Mouse (Mus musculus): ENCODE measurements around the gene Wdr20. TPM values are rescaled to one million over a fixed set of nuclear protein-coding genes. Genes with fewer than 3 reads are reported as not detected.
A peak's percentile ranks its signal among the peaks of the same experiment; 100 is the strongest.
"Not testable (repeated sequence)": the region's sequence is repeated elsewhere in the genome, so short reads cannot be mapped to it uniquely, and the experiment has no call there.

Gene Wdr20
- polyA plus RNA-seq, 1 experiment = 23.9 TPM

DNA sequence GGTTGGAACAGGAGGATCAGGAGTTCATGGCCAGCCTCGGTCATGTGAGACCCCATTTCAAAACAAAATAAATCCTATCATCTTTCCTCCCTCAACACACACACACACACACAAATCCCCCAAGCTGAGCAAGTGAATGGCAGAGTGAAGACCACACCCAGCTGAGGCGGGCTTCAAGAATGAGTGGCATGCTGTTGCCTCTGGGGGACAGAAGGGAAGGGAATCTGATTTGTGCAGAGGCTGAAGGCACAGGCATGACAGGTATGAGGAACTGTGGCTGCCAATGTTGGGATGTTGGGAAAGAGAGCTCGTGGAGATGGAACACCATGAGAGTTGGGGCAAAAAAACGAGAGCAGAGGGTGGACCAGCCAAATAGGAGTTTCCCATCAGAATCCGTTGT, 26.5 kb upstream of the Wdr20 start:
- H3K4me3 ChIP-seq (ENCODE audit: insufficient read depth, low read length) = no peak overlapping the region

DNA sequence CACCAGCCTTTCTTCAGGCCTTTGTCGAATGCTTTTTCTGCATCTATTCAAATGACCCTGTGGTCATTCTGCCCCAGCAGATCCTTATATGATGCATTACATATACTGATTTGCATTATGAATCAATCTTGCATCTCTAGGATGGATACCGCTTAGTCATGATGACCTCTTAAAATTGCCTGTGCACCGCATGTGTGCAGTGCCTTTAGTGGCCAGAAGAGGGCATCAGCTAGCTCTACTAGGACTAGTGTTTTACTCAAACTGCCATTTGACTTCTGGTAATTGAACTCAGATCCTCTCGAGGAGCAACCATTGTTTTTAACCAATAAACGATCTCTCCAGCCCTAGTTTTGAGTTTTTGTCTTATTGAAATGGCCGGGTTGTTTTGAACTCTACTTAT, 24.0 kb upstream of the Wdr20 start:
- Histone ChIP-seq H3K27ac (ENCODE audit: insufficient read depth, low read length) (no peak overlapping the region), H3K4me3 (ENCODE audit: insufficient read depth, low read length) (no peak overlapping the region), H3K4me1 (ENCODE audit: control insufficient read depth, insufficient read depth, low read length) (no peaks in the 10 kb centered on the region)
- no peak for TF ChIP-seq POLR2A (IDR thresholded peaks at IDR 0.05; ENCODE audit: extremely low read depth, insufficient read depth, low read length)
- TF ChIP-seq CTCF (IDR thresholded peaks at IDR 0.05; ENCODE audit: extremely low read depth, insufficient read depth, low read length) = 0 out of 2 replicates have a peak, but pooled peaks have one; percentile 7

More for the DNA sequence above, 26.5 kb upstream of the Wdr20 start:
- no peak for TF ChIP-seq CTCF (IDR thresholded peaks at IDR 0.05; ENCODE audit: extremely low read depth, insufficient read depth, low read length)
- TF ChIP-seq POLR2A (IDR thresholded peaks at IDR 0.05; ENCODE audit: extremely low read depth, insufficient read depth, low read length) = no peak
- no peak overlapping the region for H3K27ac ChIP-seq (ENCODE audit: insufficient read depth, low read length)
- no peaks in the 10 kb centered on the region for H3K4me1 ChIP-seq (ENCODE audit: control insufficient read depth, insufficient read depth, low read length)

DNA sequence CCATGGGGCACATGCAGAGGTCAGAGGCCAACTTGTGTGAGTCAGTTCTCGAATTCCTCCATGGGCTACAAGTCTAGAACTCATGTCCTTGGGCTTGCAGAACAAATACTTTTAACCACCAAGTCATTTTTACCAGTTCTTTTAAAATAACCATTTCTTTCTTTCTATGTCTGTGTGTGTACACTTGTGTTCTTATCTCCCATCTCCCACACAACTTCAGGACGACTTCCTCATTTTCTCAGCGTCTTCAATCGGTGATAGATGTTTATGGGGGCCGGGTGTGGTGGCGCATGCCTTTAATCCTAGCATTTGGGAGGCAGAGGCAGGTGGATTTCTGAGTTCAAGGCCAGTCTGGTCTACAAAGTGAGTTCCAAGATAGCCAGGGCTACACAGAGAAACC, 23.5 kb upstream of the Wdr20 start:
- H3K4me1 ChIP-seq (ENCODE audit: control insufficient read depth, insufficient read depth, low read length) = no peaks in the 10 kb centered on the region
- no peak overlapping the region for H3K4me3 ChIP-seq (ENCODE audit: insufficient read depth, low read length)
- no peak overlapping the region for H3K27ac ChIP-seq (ENCODE audit: insufficient read depth, low read length)
- no peak for TF ChIP-seq POLR2A (IDR thresholded peaks at IDR 0.05; ENCODE audit: extremely low read depth, insufficient read depth, low read length)
- no peak for TF ChIP-seq CTCF (IDR thresholded peaks at IDR 0.05; ENCODE audit: extremely low read depth, insufficient read depth, low read length)

DNA sequence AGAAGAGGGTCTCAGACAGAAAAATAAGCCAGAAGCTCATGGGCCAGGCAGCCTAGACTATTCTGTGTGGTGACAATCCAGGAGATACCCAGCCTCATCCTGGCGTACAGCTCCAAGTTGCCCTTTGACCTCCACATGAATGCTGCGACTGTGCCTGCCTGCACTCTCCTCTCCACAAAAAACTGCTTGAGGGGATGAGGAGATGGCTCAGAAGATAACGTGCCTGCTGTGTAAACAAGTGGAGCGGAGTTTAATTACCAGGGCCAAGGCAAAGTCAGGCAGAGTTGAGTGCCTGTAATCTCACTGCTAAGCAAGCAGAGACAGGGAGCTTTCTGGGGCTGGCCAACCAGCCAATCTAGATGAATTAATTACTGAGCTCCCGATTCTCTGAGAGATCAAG, 21.7 kb upstream of the Wdr20 start:
- Histone ChIP-seq H3K4me1 (ENCODE audit: control insufficient read depth, insufficient read depth, low read length) (no peaks in the 10 kb centered on the region), H3K27ac (ENCODE audit: insufficient read depth, low read length) (no peak overlapping the region), H3K4me3 (ENCODE audit: insufficient read depth, low read length) (no peak overlapping the region)
- TF ChIP-seq POLR2A (IDR thresholded peaks at IDR 0.05; ENCODE audit: extremely low read depth, insufficient read depth, low read length) (no peak), CTCF (IDR thresholded peaks at IDR 0.05; ENCODE audit: extremely low read depth, insufficient read depth, low read length) (no peak)

DNA sequence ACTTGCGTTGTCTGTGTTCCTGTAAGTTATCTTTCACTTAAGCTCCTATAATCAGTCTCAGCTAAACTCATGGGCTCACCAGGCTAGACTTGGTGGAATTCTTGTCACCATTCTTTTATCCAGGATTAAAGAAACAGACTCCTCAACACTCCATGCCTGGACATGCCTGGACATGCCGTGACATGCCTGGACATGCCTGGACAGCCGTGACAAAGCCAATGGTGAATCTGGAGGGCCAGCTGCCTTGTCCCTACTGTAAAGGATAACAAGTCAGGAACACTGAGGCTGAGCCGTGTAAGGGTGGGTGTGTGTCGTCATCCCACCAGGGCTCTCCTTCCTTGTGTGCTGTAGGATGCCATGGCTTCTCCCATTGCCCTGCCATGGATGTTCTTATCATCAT, 12.7 kb upstream of the Wdr20 start:
- no peak overlapping the region for H3K27ac ChIP-seq (ENCODE audit: insufficient read depth, low read length)
- TF ChIP-seq CTCF (IDR thresholded peaks at IDR 0.05; ENCODE audit: extremely low read depth, insufficient read depth, low read length) (no peak), POLR2A (IDR thresholded peaks at IDR 0.05; ENCODE audit: extremely low read depth, insufficient read depth, low read length) (no peak)
- H3K4me3 ChIP-seq (ENCODE audit: insufficient read depth, low read length) = no peak overlapping the region
- no peaks in the 10 kb centered on the region for H3K4me1 ChIP-seq (ENCODE audit: control insufficient read depth, insufficient read depth, low read length)

DNA sequence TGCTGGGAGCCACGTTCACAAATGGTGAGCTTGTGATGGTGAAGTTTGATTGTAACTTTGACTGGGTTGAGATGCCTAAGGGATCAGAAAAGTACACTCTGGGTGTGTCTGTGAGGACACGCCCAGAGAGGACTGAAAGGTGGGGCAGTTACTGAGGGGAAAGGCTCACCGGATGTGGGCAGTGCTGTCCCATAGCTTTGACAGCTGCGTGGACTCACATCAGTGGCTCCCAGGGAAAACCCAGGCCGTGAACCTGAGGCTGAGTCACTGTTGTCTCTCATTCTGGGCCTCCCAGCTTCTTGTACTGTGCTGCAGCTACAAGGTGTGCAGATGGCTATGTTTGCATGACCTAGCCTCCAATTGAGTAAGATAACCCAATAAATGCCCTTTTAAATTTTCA, 12.3 kb upstream of the Wdr20 start:
- no peak overlapping the region for H3K4me3 ChIP-seq (ENCODE audit: insufficient read depth, low read length)
- no peaks in the 10 kb centered on the region for H3K4me1 ChIP-seq (ENCODE audit: control insufficient read depth, insufficient read depth, low read length)
- no peak overlapping the region for H3K27ac ChIP-seq (ENCODE audit: insufficient read depth, low read length)
- TF ChIP-seq POLR2A (IDR thresholded peaks at IDR 0.05; ENCODE audit: extremely low read depth, insufficient read depth, low read length) = no peak
- TF ChIP-seq CTCF (IDR thresholded peaks at IDR 0.05; ENCODE audit: extremely low read depth, insufficient read depth, low read length) = no peak

DNA sequence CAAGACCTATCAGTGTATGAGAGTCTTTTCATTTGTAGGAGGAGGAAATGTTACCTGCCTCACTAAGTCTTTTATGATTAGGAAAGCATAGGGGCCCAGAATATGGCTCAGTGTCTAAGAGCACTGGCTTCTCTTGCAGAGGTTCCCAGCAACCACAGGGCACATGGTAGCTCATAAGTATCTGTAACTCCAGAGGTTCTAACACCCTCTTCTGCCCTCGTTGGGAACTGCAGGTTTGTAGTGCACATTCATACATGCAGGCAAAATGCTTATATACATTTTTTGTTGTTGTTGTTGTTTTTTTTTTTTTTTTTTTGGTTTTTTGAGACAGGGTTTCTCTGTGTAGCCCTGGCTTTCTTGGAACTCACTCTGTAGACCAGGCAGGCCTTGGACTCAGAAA, 11.3 kb upstream of the Wdr20 start:
- TF ChIP-seq CTCF (IDR thresholded peaks at IDR 0.05; ENCODE audit: extremely low read depth, insufficient read depth, low read length) (no peak), POLR2A (IDR thresholded peaks at IDR 0.05; ENCODE audit: extremely low read depth, insufficient read depth, low read length) (no peak)
- Histone ChIP-seq H3K4me3 (ENCODE audit: insufficient read depth, low read length) (no peak overlapping the region), H3K27ac (ENCODE audit: insufficient read depth, low read length) (no peak overlapping the region), H3K4me1 (ENCODE audit: control insufficient read depth, insufficient read depth, low read length) (no peaks in the 10 kb centered on the region)

DNA sequence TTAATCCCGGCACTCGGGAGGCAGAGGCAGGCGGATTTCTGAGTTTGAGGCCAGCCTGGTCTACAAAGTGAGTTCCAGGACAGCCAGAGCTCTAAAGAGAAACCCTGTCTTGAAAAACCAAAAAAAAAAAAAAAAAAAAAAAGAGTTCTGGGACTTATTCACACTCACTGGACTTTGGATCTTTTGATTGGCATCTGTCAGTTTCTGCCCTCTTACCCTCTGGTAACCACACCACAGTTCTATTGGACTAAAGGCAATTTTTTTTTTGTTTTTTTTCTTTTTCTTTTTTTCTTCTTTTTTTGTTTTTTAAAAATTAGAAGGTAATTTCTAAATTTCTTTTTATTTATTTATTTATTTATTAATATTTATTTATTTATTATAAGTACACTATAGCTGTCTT, 4.5 kb upstream of the Wdr20 start:
- H3K4me3 ChIP-seq (ENCODE audit: insufficient read depth, low read length); H3K27ac ChIP-seq (ENCODE audit: insufficient read depth, low read length); H3K4me1 ChIP-seq (ENCODE audit: control insufficient read depth, insufficient read depth, low read length): not testable (repeated sequence)

DNA sequence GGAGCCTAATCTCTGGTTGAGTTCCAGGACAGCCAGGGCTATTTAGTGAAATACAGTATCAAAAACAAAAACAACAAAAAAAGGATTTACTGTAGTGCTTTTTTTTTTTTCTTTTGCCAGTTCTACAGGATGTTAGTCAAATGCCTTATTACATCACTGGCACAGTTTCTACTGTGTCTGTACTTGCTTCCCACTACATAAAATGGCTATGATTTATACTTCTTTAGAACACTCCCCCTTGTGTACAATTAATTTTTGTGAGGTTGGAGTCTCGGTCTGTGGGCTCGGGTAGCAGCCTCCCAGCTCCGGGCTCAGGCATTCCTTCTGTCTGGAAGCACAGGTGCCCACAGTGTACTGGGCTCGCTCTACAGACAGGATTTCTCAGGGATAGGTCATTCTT, 1.1 kb upstream of the Wdr20 start:
- H3K4me3 ChIP-seq (ENCODE audit: insufficient read depth, low read length) = no peak overlapping the region; the same call in 1 of the 2 replicates
- TF ChIP-seq CTCF (IDR thresholded peaks at IDR 0.05; ENCODE audit: extremely low read depth, insufficient read depth, low read length) = no peak
- TF ChIP-seq POLR2A (IDR thresholded peaks at IDR 0.05; ENCODE audit: extremely low read depth, insufficient read depth, low read length) = no peak
- H3K27ac ChIP-seq (ENCODE audit: insufficient read depth, low read length) = no peak overlapping the region

DNA sequence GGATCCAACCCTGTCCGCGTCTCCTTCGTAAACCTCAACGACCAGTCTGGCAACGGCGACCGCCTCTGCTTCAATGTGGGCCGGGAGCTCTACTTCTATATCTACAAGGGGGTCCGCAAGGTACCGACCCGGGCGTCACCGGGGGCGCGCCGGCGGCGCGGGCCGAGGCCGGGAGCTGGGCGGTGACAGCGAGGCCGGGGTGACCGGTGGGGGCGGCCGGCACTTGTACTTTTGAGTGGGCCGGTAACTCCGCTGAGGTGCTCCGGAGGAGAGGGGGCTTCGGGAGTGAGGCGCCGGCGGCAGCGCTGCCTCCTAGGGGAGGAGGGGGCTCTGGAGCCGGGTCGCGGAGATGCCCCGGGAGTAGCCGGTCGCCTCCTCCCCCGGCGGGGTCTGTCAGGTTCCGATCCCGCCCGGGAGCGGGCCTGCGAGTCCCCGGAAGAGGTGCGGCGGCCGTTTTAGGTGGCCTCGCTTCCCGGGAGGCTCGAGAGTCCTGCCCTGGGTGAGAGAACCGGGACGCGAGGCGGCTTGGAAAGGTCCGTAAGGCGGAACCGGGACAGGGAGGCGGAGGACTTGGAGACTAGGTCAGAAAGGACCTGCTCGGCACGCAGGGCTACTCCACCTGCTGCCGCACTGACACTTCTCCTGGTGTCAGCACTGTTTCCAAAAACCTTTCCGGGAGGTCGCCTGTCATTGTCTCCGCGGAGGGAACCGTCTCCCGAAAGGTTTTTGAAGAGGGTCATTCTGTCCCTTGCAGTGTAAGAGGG, 596 bp downstream of the Wdr20 start:
- peaks cover 3% of the 10 kb centered on the region; the same call in 1 of the 2 replicates for H3K4me1 ChIP-seq (ENCODE audit: control insufficient read depth, insufficient read depth, low read length)
- peak overlapping the region; percentile 59; the same call in 1 of the 2 replicates for H3K27ac ChIP-seq (ENCODE audit: insufficient read depth, low read length)
- peak overlapping the region; percentile 48 for H3K4me3 ChIP-seq (ENCODE audit: insufficient read depth, low read length)
- TF ChIP-seq CTCF (IDR thresholded peaks at IDR 0.05; ENCODE audit: extremely low read depth, insufficient read depth, low read length) (no peak), POLR2A (IDR thresholded peaks at IDR 0.05; ENCODE audit: extremely low read depth, insufficient read depth, low read length) (no peak)

More for the DNA sequence above, 1.1 kb upstream of the Wdr20 start:
- H3K4me1 ChIP-seq (ENCODE audit: control insufficient read depth, insufficient read depth, low read length) = peaks cover 3% of the 10 kb centered on the region; the same call in 1 of the 2 replicates

Measured in cortical plate, adult 2 months (tissue).